Mouse (Mus musculus) kidney, adult 9 months (tissue): ENCODE measurements around the gene Zzz3.

Experiments used
- DNase-seq: peaks from one replicate; pipeline ENCODE4 v3.0.0; 2022

Zzz3 gene

GRCm38 (mm10) chr3:152395350-152396277 lies at the start of gene Zzz3:
Gene Zzz3 (plus strand): TSS chr3:152395473.
- DNase-seq = peak; percentile 91

DNA sequence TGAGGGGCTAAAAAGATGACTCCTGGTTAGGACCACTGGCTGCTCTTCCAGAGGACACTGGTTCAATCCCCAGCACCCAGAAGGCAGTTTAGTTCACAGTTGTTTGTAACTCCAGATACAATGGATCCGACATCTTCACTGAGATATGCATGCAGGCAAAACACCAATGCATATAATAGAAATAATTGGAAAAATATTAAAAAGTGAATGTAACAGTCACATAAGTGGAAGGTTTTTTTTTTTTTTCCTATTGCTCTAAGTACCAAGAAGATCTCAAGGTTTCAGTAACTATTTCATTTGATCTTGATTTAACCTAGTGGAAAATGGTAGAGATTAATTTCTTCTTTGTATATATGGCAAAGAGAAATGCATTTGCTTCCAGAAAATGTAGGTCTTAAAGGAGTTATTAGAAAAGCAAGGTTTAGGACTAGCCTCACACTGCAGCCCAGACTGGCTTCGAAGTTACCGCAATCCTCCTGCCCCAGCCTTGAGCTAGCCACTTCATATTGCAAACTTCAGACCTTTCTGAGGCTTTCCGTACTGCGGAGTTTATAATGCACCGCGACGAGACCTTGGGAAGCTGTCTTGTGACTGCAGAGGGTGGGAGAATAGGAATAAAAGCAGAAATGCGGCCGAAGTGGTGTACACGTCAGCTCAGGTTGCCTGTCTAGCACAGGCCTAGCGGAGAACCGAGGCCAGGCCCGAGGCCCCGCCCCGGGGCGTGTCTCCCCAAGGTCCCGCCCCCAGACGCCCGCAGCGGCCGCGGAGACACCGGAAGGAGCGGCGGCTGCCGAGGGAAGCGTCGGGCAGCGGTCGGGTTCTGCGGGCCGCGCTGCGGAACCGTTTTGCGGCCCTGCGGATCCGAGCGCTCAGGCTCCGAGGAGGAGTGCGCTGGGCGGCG lies 49.3 kb upstream of the Zzz3 start, which contains the start of gene Usp33:
Gene Usp33, plus strand, starts transcription at position 747 of the 901 bp plus-strand sequence.
- DNase-seq = peak; percentile 95

- DNase-seq = peak; percentile 50
Measured at GRCm38 (mm10) chr3:152346633-152347141, 48.6 kb upstream of the Zzz3 start.

- DNase-seq = no peak
Measured at GRCm38 (mm10) chr3:152347227-152347626, 48.0 kb upstream of the Zzz3 start.

- DNase-seq = no peak
Measured at GRCm38 (mm10) chr3:152348011-152348830, 47.1 kb upstream of the Zzz3 start.

DNA sequence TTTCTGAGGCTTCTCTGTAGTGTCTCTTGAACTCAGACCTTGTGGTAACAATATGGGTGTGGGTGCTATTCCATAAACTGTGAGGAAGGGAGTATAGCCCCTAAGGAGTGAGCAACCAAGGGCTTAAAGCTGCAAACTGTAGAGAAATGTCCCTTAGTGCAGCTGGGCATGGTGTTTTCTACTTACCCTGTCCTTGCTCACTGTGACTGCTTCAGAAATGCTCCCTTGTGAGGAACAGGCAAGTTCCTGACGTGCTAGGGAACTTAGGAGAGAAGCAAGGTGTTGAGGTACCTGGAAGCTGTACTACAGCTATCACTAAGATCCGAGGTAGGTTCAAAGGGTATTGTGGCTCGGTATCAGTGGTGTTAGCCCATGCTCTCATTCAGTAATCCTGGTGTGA lies 44.8 kb upstream of the Zzz3 start:
- DNase-seq = no peak

DNA sequence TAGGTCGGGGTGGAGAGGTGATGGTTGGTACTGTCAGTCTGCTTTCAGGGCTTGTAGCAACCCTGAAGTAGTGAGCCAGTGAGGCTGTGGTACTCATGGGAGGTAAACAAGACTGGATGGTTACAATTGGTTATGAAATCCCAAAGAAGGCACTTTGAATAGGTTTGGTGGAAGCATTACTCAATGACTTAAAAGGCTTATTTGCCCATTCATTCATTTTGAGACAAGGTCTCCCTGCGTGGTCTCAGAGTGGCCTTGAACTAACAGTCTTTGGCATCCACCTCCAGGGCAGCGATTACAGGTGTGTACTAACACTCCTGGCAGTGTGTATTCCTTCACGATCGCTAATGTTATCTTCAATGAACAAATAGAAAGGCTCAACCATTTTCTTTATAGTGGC lies 44.3 kb upstream of the Zzz3 start:
- DNase-seq = no peak

- DNase-seq = peak; percentile 40
Measured at GRCm38 (mm10) chr3:152352289-152352688, 43.0 kb upstream of the Zzz3 start.

- DNase-seq = no peak
Measured at GRCm38 (mm10) chr3:152353434-152354177, 41.7 kb upstream of the Zzz3 start.

DNA sequence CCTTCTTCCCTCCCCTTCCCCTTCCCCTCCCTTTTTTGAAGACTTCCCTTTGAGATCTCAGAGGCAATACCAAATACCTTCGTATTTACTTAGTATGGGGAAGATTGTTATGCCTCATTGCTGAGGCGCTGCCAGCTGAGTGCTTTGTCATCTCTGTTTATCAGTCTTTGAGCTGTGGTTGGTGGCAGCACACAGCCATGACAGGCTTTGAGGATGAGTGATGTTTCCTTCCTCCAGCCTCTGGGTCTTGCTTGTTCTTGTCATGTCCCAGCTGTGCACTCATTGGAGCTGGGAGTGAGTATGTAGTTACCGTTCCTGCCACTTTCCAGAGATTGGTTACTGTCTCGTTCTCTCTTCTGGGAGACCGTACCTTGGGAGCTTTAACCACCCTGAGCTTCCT lies 39.9 kb upstream of the Zzz3 start:
- no peak for DNase-seq

- DNase-seq = no peak
Measured at GRCm38 (mm10) chr3:152356751-152357150, 38.5 kb upstream of the Zzz3 start.

DNA sequence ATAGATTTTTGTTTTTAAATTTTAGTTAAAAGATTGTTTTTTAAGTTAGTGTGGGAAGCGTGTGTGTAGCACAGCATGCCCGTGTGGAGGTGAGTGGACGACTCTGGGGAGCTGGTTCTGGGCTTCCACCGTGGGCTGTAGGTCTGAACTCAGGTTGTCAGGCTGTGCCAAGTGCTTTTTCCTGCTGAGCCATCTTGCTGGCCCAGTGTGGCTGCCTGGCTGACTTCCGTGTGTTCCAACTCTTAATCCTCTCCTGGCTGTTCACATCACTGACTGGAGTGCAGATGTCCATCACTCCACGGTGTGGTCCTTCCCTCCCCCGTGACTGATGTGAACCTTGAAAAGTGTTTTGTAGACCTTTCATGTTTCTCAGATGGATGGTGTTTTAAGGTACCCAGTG lies 36.1 kb upstream of the Zzz3 start:
- no peak for DNase-seq

GRCm38 (mm10) chr3:152364181-152364580 lies 31.1 kb upstream of the Zzz3 start:
- no peak for DNase-seq

DNA sequence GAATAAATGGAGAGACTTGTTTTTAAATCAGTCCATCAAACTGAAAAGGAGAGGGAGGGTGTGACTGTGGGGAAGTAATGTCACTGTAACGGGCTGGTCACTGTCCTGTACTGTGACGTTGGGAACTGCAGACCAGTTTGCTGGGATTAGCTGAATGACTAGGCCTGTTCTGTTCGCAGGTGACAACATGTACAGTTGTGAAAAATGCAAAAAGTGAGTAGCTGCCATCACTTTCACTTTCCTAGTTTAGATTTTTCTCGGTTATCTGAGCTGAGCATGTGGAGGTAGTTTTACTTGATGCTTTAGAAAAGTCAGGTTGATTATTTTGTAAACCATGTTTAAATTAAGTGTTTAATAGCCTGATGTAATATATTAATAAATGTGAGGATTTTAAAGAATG lies 19.2 kb upstream of the Zzz3 start:
- no peak for DNase-seq

GRCm38 (mm10) chr3:152384106-152384505 lies 11.2 kb upstream of the Zzz3 start:
- DNase-seq = no peak

- peak; percentile 98 for DNase-seq
Measured at GRCm38 (mm10) chr3:152396278-152396987, 1.2 kb downstream of the Zzz3 start.

DNA sequence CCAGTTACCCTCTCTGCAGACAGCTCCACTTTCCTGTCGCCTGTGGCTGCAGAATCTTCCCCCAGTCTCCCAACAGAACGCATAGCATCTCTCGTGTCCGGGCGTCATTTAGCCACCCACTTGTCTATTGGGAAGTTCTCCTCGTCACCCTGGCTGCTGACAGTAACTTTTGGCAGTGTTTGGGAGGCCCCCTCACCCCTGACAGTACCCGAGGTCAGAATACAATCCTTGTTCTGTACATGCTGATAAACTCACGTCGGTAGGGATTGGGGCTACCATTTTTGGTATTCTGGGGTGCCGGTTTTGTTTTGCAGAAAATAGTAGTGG lies 1.7 kb downstream of the Zzz3 start:
- DNase-seq = no peak

DNA sequence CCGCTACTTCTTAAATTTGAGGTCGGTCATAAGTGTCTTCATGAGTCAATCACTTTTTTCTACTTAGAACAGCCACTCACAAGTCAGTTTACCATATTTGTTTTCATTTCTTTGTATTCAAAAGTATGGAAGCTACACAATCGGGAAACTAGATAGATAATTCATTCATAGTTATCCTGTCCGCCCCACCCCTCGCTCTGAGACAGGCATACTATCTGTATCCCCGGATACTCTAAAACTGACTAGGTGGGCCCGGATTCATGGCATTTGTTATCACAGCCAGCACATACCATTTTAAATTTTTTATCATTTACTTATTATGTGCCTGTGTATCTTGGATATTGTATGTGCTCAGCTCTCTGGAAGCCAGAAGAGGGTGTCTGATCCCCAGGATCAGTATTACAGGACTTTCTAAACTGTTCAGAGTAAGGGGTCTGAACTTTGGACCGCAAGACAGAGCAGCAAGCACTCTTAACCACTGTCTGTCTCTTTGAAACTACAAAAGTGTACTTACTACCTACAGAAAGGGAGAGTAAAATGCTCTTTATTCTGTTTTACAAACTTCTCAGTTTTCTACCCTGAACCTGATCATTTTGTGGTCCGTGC lies 2.2 kb downstream of the Zzz3 start:
- DNase-seq = peak; percentile 49

DNA sequence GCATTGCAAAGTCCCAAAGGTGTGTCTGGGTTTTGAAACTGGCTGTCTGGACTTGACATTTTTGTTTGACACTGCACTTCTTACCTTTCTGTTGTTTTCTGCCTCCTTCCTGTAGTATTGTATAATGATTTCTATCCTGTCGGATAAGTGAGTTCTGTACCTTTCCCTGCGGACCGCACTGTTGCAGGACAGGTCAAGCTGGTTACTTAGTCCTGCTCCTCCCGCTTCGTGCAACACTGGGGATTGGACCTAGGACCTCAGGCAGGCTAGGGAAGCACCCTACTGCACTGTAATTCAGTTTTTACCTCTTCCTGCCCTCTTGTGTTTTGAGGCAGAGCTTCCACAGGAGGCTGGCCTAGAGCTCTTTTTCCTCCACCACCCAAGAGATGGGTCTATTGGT lies 5.2 kb downstream of the Zzz3 start:
- peak; percentile 60 for DNase-seq

DNA sequence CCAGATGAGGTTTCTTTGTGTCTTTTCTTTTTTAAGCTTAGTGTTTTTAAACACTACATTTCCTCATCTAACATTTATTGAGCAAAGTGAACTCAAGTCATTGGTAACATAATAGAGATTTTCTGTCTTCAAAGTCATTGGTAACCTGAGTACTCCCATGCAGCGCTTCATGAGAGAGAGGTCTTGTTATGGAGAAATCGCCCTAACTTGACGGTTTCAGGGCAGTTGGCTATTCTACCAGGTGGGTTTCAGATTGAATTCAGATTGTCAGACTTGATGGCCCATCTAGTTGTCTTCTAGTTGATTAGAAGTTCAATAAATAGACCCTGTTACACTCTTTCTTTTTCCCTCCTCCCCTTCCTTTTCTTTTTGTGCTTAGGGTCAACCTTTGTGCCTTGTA lies 5.6 kb downstream of the Zzz3 start:
- no peak for DNase-seq
